9 mouse cellular contexts compared by ENCODE assay signal in genomic region chr17:65146376-65146775, GRCm38 (mm10).
DNase-seq lines count a peak whose midpoint lies in the region; ATAC-seq and TF ChIP-seq lines count a peak whose summit lies in the region.
"Had no signal": no experiment of that assay in that cellular context is flagged by ENCODE, and none has a peak within 500 bp of the region (broad histone marks: within the 10 kb centered on the region; RNA-seq: fewer than 3 reads in every experiment).

No protein-coding gene starts in this region.

- no peaks in the 10 kb centered on the region for H3K9me3 ChIP-seq in lung, postnatal 0 days (ENCODE audit: low read length)
- H3K9me3 ChIP-seq in hindbrain, postnatal 0 days (ENCODE audit: low read length): peaks cover 6% of the 10 kb centered on the region

- no peak overlapping the region for H3K4me2 ChIP-seq in lung, postnatal 0 days (replicated peaks; ENCODE audit: low read depth, low read length)
- H3K4me2 ChIP-seq in hindbrain, postnatal 0 days (ENCODE audit: low read depth, low read length): no peak overlapping the region; the same call in 1 of the 2 replicates
- H3K4me2 ChIP-seq: lung, embryonic 14.5 days had no signal

- no peaks in the 10 kb centered on the region for H3K4me1 ChIP-seq in lung, postnatal 0 days (ENCODE audit: insufficient read depth, low read depth, low read length)
- no peaks in the 10 kb centered on the region for H3K4me1 ChIP-seq in hindbrain, postnatal 0 days (ENCODE audit: insufficient read depth, low read length)

- peak; percentile 27 for DNase-seq in lung, postnatal 10 days
- no peak for DNase-seq in lung, postnatal 0 days (ENCODE audit: low spot score)
- peak; percentile 55 for DNase-seq in cerebellum, adult 9-11 months
- peak; percentile 75 for DNase-seq in hindbrain, postnatal 0 days (ENCODE audit: low spot score)
- peak; percentile 17 for DNase-seq in right cerebral cortex, postnatal 14 days
- DNase-seq in thymus, adult 18-20 months: no peak
- no peak for DNase-seq in retina, postnatal 1 day
- no peak for DNase-seq in gastrocnemius, postnatal 4 days (ENCODE audit: low spot score in 2 of 2)
- DNase-seq: lung, embryonic 14.5 days had no signal

- H3K27me3 ChIP-seq in lung, postnatal 0 days (replicated peaks; ENCODE audit: insufficient read depth, low read length): no peaks in the 10 kb centered on the region
- H3K27me3 ChIP-seq in hindbrain, postnatal 0 days (ENCODE audit: insufficient read depth, low read length): no peaks in the 10 kb centered on the region

- no peak for TF ChIP-seq EP300 in lung, postnatal 0 days (IDR thresholded peaks at IDR 0.05)

- WGBS in lung, postnatal 0 days: 70% methylated on average over 2 of the region's 2 CpGs
- 49% methylated on average over 2 of the region's 2 CpGs for WGBS in hindbrain, postnatal 0 days

- no peak overlapping the region for H3K27ac ChIP-seq in lung, postnatal 0 days (ENCODE audit: low read length)
- H3K27ac ChIP-seq in hindbrain, postnatal 0 days: no peak overlapping the region; the same call in 1 of the 2 replicates

- no peak for ATAC-seq in lung, postnatal 0 days
- ATAC-seq in hindbrain, postnatal 0 days: peak; percentile 84

- no peak overlapping the region for H3K4me3 ChIP-seq in lung, postnatal 0 days (ENCODE audit: low read depth, low read length)
- no peak overlapping the region for H3K4me3 ChIP-seq in hindbrain, postnatal 0 days (ENCODE audit: low read length)

- no peaks in the 10 kb centered on the region for H3K36me3 ChIP-seq in lung, postnatal 0 days (ENCODE audit: insufficient read depth, low read length)
- H3K36me3 ChIP-seq in hindbrain, postnatal 0 days (ENCODE audit: insufficient read depth, low read length): no peaks in the 10 kb centered on the region

- no peak overlapping the region for H3K9ac ChIP-seq in lung, postnatal 0 days (replicated peaks; ENCODE audit: low read depth)
- no peak overlapping the region for H3K9ac ChIP-seq in hindbrain, postnatal 0 days (replicated peaks; ENCODE audit: low read length)
- H3K9ac ChIP-seq: lung, embryonic 14.5 days had no signal

- TF ChIP-seq CTCF in lung, postnatal 0 days (IDR thresholded peaks at IDR 0.05): no peak
- TF ChIP-seq CTCF in hindbrain, postnatal 0 days (IDR thresholded peaks at IDR 0.05; ENCODE audit: low read depth): no peak

Comparison
In these comparisons a context has a peak if more than half of its experiments do, and no peak if none do; other contexts are left out.
1. DNase-seq: peak in lung, postnatal 10 days (single experiment), cerebellum, adult 9-11 months (single experiment), hindbrain, postnatal 0 days (single experiment) and right cerebral cortex, postnatal 14 days (single experiment); none in lung, postnatal 0 days (single experiment), thymus, adult 18-20 months (0 of 2), retina, postnatal 1 day (single experiment) and gastrocnemius, postnatal 4 days (0 of 2).